Mouse (Mus musculus) intestine, postnatal 0 days (tissue): ENCODE measurements around the gene 2010111I01Rik. TPM values are rescaled to one million over a fixed set of nuclear protein-coding genes. Genes with fewer than 3 reads are reported as not detected.

Experiments
- ATAC-seq: fragments of 200-750 bp; cut with Nextera tagmentation; 2 replicates; pipeline ENCODE4 v1.8.0; 2017; ENCODE audit warnings: mild to moderate bottlenecking, moderate TSS enrichment, moderate library complexity
- H3K27ac ChIP-seq: fragments of 300-500 bp; sonication (generic); 2 replicates; pipeline ENCODE4 v1.5.1; 2014; ENCODE audit warnings: mild to moderate bottlenecking, low read depth, low read length, moderate library complexity
- H3K27me3 ChIP-seq: fragments of 300-500 bp; sonication (generic); replicated peaks from 2 replicates; pipeline ENCODE4 v1.6.1; 2014; ENCODE audit warnings: low read length, mixed read lengths; ENCODE audit not compliant: control insufficient read depth, insufficient read depth
- H3K36me3 ChIP-seq: fragments of 300-500 bp; sonication (generic); 2 replicates; pipeline ENCODE4 v1.6.1; 2014; ENCODE audit warnings: mild to moderate bottlenecking, moderate library complexity; ENCODE audit not compliant: control insufficient read depth, insufficient read depth
- H3K4me1 ChIP-seq: fragments of 300-500 bp; sonication (generic); replicated peaks from 2 replicates; pipeline ENCODE4 v1.6.1; 2014; ENCODE audit warnings: antibody characterized with exemption, low read length, mixed read lengths; ENCODE audit not compliant: control insufficient read depth, insufficient read depth
- H3K4me2 ChIP-seq: fragments of 300-500 bp; sonication (generic); replicated peaks from 2 replicates; pipeline ENCODE4 v1.6.1; 2014; ENCODE audit warnings: low read depth, mild to moderate bottlenecking, moderate library complexity
- H3K4me3 ChIP-seq: fragments of 300-500 bp; sonication (generic); 2 replicates; pipeline ENCODE4 v1.5.1; 2014; ENCODE audit warnings: low read depth, low read length
- H3K9ac ChIP-seq: fragments of 300-500 bp; sonication (generic); 2 replicates; pipeline ENCODE4 v1.6.1; 2014; ENCODE audit warnings: mild to moderate bottlenecking, low read depth, low read length
- H3K9me3 ChIP-seq: fragments of 300-500 bp; sonication (generic); 2 replicates; pipeline ENCODE4 v1.6.1; 2016; ENCODE audit warnings: mixed run types; ENCODE audit not compliant: control insufficient read depth
- CTCF ChIP-seq: sonication (generic); IDR thresholded peaks from 2 replicates; pipeline ENCODE4 v1.5.1; 2016; ENCODE audit warnings: low read depth, mild to moderate bottlenecking, control low read depth, antibody characterized with exemption, moderate library complexity
- WGBS: fragments of 180-500 bp; shearing (Covaris S2); extraction: QIAGEN DNeasy Blood & Tissue Kit; methylation state at CpG from one replicate; pipeline ENCODE4 v1.1.7; 2014; 5-methylcytosine and 5-hydroxymethylcytosine counted together
- polyA plus RNA-seq: library from polyadenylated mRNA; unstranded; fragments of >200 nt; fragmentation: Nextera tagmentation; extraction: Ambion mirVana; gene quantifications from 2 replicates; pipeline ENCODE4 v1.2.1, GENCODE M21; 2015

2010111I01Rik gene
- polyA plus RNA-seq, 1 experiment from 2014 or later: 72.7 TPM

GRCm38 (mm10) chr13:63032958-63033357 is 68.3 kb downstream of the 2010111I01Rik start:
- H3K27ac ChIP-seq: no peak overlapping the region
- no peaks in the 10 kb centered on the region for H3K27me3 ChIP-seq
- ATAC-seq: no peak
- no peak overlapping the region for H3K9ac ChIP-seq
- 82% methylated on average over 8 of the region's 8 CpGs for WGBS
- no peaks in the 10 kb centered on the region for H3K36me3 ChIP-seq
- H3K4me2 ChIP-seq: no peak overlapping the region
- no peaks in the 10 kb centered on the region for H3K9me3 ChIP-seq
- H3K4me3 ChIP-seq: no peak overlapping the region
- no peak for TF ChIP-seq CTCF
- H3K4me1 ChIP-seq: no peaks in the 10 kb centered on the region

GRCm38 (mm10) chr13:63033364-63033763 is 68.7 kb downstream of the 2010111I01Rik start:
- no peak overlapping the region for H3K4me2 ChIP-seq
- no peaks in the 10 kb centered on the region for H3K4me1 ChIP-seq
- ATAC-seq: no peak
- 95% methylated on average over 2 of the region's 2 CpGs for WGBS
- TF ChIP-seq CTCF: no peak
- H3K9ac ChIP-seq: no peak overlapping the region
- no peaks in the 10 kb centered on the region for H3K36me3 ChIP-seq
- no peaks in the 10 kb centered on the region for H3K9me3 ChIP-seq
- no peak overlapping the region for H3K27ac ChIP-seq
- no peak overlapping the region for H3K4me3 ChIP-seq
- no peaks in the 10 kb centered on the region for H3K27me3 ChIP-seq

GRCm38 (mm10) chr13:63034666-63035065 is 70.0 kb downstream of the 2010111I01Rik start:
- no peak overlapping the region for H3K4me3 ChIP-seq
- 46% methylated on average over 4 of the region's 4 CpGs for WGBS
- no peaks in the 10 kb centered on the region; the same call in 1 of the 2 replicates for H3K4me1 ChIP-seq
- H3K9ac ChIP-seq: no peak overlapping the region
- H3K4me2 ChIP-seq: no peak overlapping the region
- TF ChIP-seq CTCF: no peak
- no peak for ATAC-seq
- no peaks in the 10 kb centered on the region for H3K36me3 ChIP-seq
- no peaks in the 10 kb centered on the region for H3K27me3 ChIP-seq
- no peak overlapping the region for H3K27ac ChIP-seq
- H3K9me3 ChIP-seq: no peaks in the 10 kb centered on the region

GRCm38 (mm10) chr13:63037906-63038305 is 73.2 kb downstream of the 2010111I01Rik start:
- ATAC-seq: no peak
- 53% methylated on average over 10 of the region's 10 CpGs for WGBS
- Histone ChIP-seq H3K9ac (no peak overlapping the region), H3K27me3 (no peaks in the 10 kb centered on the region), H3K27ac (no peak overlapping the region), H3K36me3 (no peaks in the 10 kb centered on the region), H3K4me2 (no peak overlapping the region), H3K4me3 (no peak overlapping the region), H3K4me1 (no peaks in the 10 kb centered on the region; the same call in 1 of the 2 replicates), H3K9me3 (no peaks in the 10 kb centered on the region)
- TF ChIP-seq CTCF: no peak

- Histone ChIP-seq H3K4me3 (no peak overlapping the region), H3K4me2 (no peak overlapping the region), H3K9me3 (no peaks in the 10 kb centered on the region), H3K27ac (no peak overlapping the region), H3K27me3 (no peaks in the 10 kb centered on the region), H3K36me3 (no peaks in the 10 kb centered on the region), H3K9ac (no peak overlapping the region), H3K4me1 (no peaks in the 10 kb centered on the region; the same call in 1 of the 2 replicates)
- 80% methylated on average over 2 of the region's 2 CpGs for WGBS
- no peak for ATAC-seq
- peak; percentile 20; the same call in 1 of the 2 replicates for TF ChIP-seq CTCF
Observed at GRCm38 (mm10) chr13:63038415-63038814, 73.7 kb downstream of the 2010111I01Rik start.

- H3K36me3 ChIP-seq: no peaks in the 10 kb centered on the region
- H3K9me3 ChIP-seq: no peaks in the 10 kb centered on the region
- WGBS: 49% methylated on average over 1 of the region's 1 CpGs
- no peak overlapping the region for H3K9ac ChIP-seq
- no peak overlapping the region for H3K4me2 ChIP-seq
- H3K27ac ChIP-seq: no peak overlapping the region
- no peak for ATAC-seq
- no peak for TF ChIP-seq CTCF
- no peaks in the 10 kb centered on the region; the same call in 1 of the 2 replicates for H3K4me1 ChIP-seq
- no peak overlapping the region for H3K4me3 ChIP-seq
- H3K27me3 ChIP-seq: no peaks in the 10 kb centered on the region
Observed at GRCm38 (mm10) chr13:63038871-63039270, 74.2 kb downstream of the 2010111I01Rik start.

- ATAC-seq: no peak
Observed at GRCm38 (mm10) chr13:63039326-63039725, 74.6 kb downstream of the 2010111I01Rik start.

More at GRCm38 (mm10) chr13:63039326-63039725, 74.6 kb downstream of the 2010111I01Rik start:
- 43% methylated on average over 6 of the region's 6 CpGs for WGBS
- Histone ChIP-seq H3K27ac (no peak overlapping the region), H3K9me3 (no peaks in the 10 kb centered on the region), H3K4me2 (no peak overlapping the region), H3K4me1 (no peaks in the 10 kb centered on the region; the same call in 1 of the 2 replicates), H3K36me3 (no peaks in the 10 kb centered on the region), H3K4me3 (no peak overlapping the region), H3K9ac (no peak overlapping the region), H3K27me3 (no peaks in the 10 kb centered on the region)
- TF ChIP-seq CTCF: no peak
